Mouse (Mus musculus) limb, embryonic 15.5 days (tissue): ENCODE data around the gene Grik3. TPM values are rescaled to one million over a fixed set of nuclear protein-coding genes. Genes with fewer than 3 reads are reported as not detected.

Source experiments
- ATAC-seq: fragments of 200-750 bp; cut with Nextera tagmentation; 2 replicates; pipeline ENCODE4 v1.8.0; 2017; ENCODE audit warnings: low read depth, moderate TSS enrichment; ENCODE audit not compliant: insufficient number of reproducible peaks, low FRiP score, low TSS enrichment
- H3K27ac ChIP-seq: fragments of 300-500 bp; sonication (generic); 2 replicates; pipeline ENCODE4 v1.5.1; 2015; ENCODE audit warnings: moderate library complexity, mild to moderate bottlenecking, inconsistent platforms
- H3K27me3 ChIP-seq: fragments of 300-500 bp; sonication (generic); 2 replicates; pipeline ENCODE4 v1.6.1; 2015; ENCODE audit warnings: inconsistent platforms
- H3K36me3 ChIP-seq: fragments of 300-500 bp; sonication (generic); 2 replicates; pipeline ENCODE4 v1.6.1; 2015; ENCODE audit warnings: inconsistent platforms
- H3K4me1 ChIP-seq: fragments of 300-500 bp; sonication (generic); 2 replicates; pipeline ENCODE4 v1.6.1; 2015; ENCODE audit warnings: inconsistent platforms
- H3K4me2 ChIP-seq: fragments of 300-500 bp; sonication (generic); 2 replicates; pipeline ENCODE4 v1.6.1; 2015; ENCODE audit warnings: mild to moderate bottlenecking, inconsistent platforms
- H3K4me3 ChIP-seq: fragments of 300-500 bp; sonication (generic); 2 replicates; pipeline ENCODE4 v1.5.1; 2015; ENCODE audit warnings: mild to moderate bottlenecking, inconsistent platforms
- H3K9ac ChIP-seq: fragments of 300-500 bp; sonication (generic); 2 replicates; pipeline ENCODE4 v1.6.1; 2015; ENCODE audit warnings: inconsistent platforms
- H3K9me3 ChIP-seq: fragments of 300-500 bp; sonication (generic); 2 replicates; pipeline ENCODE4 v1.6.1; 2016; ENCODE audit warnings: inconsistent platforms
- WGBS: fragments of 180-500 bp; shearing (Covaris S2); methylation state at CpG from one replicate; pipeline ENCODE4 v1.1.7; 2015; 5-methylcytosine and 5-hydroxymethylcytosine counted together
- polyA plus RNA-seq: library from polyadenylated mRNA; unstranded; fragments of >200 nt; fragmentation: Nextera tagmentation; extraction: Ambion mirVana; gene quantifications from 2 replicates; pipeline ENCODE4 v1.2.1, GENCODE M21; 2015

Grik3 gene
- polyA plus RNA-seq, 1 experiment from 2014 or later = 0.38 TPM

DNA sequence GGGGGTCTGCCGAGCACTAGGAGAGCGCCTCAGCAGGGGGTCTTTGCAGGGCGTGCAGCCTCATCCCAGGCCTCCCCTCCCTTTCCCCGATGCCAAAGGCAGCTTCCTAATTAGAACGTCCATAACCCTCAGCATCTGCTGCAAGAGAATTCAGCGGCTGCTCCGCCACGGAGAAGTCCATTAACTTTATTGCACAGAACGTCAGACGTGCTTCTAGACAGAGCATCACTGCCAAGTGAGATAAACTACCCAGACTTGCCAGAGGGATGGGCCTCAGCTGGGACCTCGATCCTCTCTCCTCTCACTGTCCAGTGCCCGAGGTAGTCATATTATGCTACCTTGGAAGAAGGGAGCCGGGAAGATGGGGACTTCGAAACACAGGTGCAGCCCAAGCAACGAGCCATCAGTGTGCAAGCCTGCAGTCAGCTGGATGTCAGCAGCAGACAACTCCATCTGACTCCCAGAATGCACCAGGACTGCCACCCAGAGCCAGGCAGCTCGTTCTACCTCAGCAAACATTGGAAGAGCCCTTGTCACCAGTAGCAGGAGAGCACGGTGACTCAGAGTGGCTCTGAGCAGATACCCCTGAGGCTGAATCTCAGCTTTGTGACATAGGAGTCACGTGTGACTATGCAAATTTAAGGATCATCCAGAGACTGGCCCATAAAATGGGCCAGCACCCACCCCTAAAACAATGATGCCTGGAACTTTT lies 228.1 kb downstream of the Grik3 start:
- Histone ChIP-seq H3K27ac (no peak overlapping the region), H3K27me3 (peaks cover 52% of the 10 kb centered on the region), H3K9me3 (no peaks in the 10 kb centered on the region), H3K9ac (no peak overlapping the region), H3K4me3 (no peak overlapping the region), H3K4me2 (no peak overlapping the region), H3K4me1 (peaks cover 17% of the 10 kb centered on the region), H3K36me3 (no peaks in the 10 kb centered on the region)
- WGBS = 18% methylated on average over 18 of the region's 18 CpGs
- ATAC-seq = no peak

DNA sequence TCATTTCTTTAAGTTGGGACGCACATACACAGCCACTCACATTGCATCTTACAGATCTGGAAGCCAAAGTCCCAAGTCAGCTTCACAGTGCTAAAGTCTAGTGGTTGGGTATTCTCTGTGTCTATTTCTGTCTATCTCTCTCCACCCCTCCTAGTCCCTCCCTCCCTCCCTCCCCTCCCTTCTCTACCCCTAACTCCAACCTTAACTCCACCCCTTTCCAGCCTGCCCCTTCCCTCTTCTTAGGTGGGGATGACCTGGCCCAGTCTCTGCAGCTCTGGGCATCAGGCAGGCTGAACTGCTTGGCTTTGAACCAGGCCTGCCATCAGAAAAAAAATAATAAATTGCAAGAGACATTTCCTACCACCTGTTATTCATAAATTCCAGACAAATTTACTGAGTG lies 235.7 kb downstream of the Grik3 start:
- peaks cover 79% of the 10 kb centered on the region for H3K27me3 ChIP-seq

DNA sequence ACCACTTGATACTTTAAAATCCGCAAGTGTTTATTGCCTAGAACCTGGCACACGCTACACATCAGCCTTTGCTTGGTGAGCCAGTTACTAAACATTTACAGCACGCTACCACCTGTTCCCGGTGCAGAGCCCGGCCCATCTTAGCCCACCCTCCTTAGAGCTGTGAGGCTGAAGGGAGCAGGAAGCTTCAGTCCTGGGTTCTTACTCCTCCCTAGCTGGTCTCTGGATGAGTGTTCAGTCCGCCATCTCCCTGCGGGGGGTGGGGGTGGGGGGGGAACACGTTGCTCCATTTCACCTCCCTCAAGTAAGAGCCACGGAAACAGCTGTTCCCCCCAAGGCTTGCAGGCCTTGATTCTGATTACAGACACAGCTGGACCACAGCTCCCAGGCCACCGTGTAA lies 236.5 kb downstream of the Grik3 start:
- Histone ChIP-seq H3K27me3 (peaks cover 81% of the 10 kb centered on the region), H3K4me2 (no peak overlapping the region), H3K4me3 (no peak overlapping the region), H3K36me3 (no peaks in the 10 kb centered on the region), H3K9me3 (no peaks in the 10 kb centered on the region), H3K4me1 (peaks cover 19% of the 10 kb centered on the region), H3K27ac (no peak overlapping the region), H3K9ac (no peak overlapping the region)
- ATAC-seq = no peak
- 4% methylated on average over 10 of the region's 10 CpGs for WGBS

More for the DNA sequence above, 235.7 kb downstream of the Grik3 start:
- no peak overlapping the region for H3K4me3 ChIP-seq
- no peak for ATAC-seq
- no peak overlapping the region for H3K27ac ChIP-seq
- no peak overlapping the region for H3K9ac ChIP-seq
- WGBS = 71% methylated on average over 1 of the region's 1 CpGs
- H3K4me1 ChIP-seq = peaks cover 19% of the 10 kb centered on the region
- H3K9me3 ChIP-seq = no peaks in the 10 kb centered on the region
- H3K4me2 ChIP-seq = no peak overlapping the region
- no peaks in the 10 kb centered on the region for H3K36me3 ChIP-seq

DNA sequence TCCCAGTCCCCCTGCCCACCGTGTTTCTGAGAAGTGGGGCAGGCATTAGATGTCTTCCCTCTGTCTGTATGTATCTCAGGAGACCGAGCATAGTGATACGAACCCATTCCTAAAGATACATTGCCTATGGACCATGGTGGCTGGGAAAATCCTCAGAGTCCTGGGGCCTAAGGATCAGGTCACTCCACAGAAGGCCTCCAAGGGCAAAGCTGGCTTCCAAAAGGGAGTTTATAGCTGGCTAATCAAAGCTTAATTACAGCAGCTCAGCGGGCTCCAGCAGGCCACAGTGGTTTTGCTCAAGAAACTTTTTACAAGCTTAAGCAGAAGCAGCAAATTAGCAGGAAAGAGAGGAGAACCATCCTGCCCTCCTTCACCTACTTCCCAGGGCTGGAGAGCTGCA lies 237.1 kb downstream of the Grik3 start:
- Histone ChIP-seq H3K4me2 (no peak overlapping the region), H3K4me3 (no peak overlapping the region), H3K36me3 (no peaks in the 10 kb centered on the region), H3K4me1 (peaks cover 19% of the 10 kb centered on the region), H3K9me3 (no peaks in the 10 kb centered on the region), H3K27me3 (peaks cover 82% of the 10 kb centered on the region), H3K9ac (no peak overlapping the region), H3K27ac (no peak overlapping the region)
- 12% methylated on average over 4 of the region's 4 CpGs for WGBS
- no peak for ATAC-seq

DNA sequence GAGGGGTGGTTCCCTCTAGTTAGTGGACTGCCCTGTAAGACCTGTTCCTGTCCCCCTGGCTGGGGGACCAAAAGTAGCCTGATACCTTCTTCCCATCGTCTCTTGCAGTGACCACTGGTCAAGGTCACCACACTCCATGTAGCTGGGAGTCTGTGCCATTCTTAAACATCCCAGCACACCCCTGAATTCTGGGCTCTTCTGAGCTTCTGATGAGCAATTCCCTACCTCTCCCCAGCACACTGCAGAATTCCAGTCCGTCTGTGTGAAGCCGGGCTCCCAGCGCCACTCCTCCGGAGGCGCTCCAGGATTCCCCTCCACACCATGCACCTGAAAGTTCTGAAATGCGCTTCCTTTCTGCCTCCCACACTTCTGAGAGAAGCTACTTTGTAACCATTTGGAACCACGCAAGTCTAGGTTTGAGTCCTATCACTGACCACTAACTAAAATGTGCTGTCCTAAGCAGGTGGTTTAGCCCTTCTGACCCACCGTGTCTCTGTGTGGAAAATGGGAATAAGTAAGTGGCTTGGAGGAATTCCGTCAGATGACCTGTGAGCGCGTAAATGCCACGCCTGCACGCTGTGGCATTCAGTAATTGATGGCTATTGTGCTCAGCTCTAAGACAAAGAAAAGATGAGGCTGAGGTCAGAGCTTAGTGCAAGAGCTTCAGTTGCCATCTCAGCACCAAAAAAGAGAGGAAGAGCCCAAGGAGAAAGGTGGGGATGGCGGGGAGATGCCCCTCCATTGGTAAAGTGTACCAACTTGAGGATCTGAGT lies 237.8 kb downstream of the Grik3 start:
- Histone ChIP-seq H3K27me3 (peaks cover 83% of the 10 kb centered on the region), H3K4me2 (no peak overlapping the region), H3K4me1 (peaks cover 19% of the 10 kb centered on the region), H3K4me3 (no peak overlapping the region), H3K9me3 (no peaks in the 10 kb centered on the region), H3K27ac (no peak overlapping the region), H3K9ac (no peak overlapping the region), H3K36me3 (no peaks in the 10 kb centered on the region)
- WGBS = 13% methylated on average over 15 of the region's 15 CpGs
- no peak for ATAC-seq

DNA sequence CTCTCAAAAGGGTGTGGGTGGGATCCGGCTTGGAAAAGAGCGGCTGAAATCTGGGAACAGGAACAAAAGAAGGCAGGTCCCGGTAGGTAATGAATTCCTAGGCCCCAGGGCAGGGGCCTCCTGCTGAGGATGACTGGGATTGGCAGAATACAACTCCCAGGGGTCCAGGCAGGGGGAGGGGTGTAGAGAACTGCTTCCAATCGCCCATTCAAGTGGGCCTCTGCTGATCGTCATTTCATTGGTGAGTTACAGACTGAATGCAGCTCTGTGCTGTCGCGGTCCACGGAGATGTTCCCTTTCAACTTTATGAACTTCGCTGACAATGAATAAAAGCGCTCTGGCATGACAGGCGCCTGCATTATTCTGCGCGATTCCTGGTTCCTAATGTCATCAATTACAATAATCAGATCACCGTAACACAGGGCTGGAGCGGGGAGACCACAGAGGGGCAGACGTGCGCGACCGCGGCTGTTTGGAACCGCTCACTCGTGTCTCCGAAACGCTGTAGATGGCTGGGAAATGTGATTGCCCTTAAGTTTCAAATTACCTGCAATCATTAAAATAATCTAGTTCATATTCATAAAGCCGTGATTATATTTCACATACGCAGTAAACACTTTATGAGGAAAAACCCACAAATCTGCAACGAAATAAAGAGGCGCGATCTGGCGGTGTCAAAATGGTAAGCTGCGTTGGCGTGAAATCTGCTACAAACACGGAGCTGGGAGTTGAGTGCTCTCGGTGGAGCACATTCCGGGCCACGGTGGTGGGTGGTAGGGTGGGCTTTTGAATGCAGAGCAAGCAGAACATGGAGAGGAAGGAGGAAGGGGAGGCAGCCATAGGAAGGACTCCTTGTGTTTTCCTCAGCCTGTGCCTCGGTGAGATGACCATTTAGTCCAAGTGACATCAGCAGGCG lies 239.1 kb downstream of the Grik3 start:
- ATAC-seq = no peak
- Histone ChIP-seq H3K36me3 (no peaks in the 10 kb centered on the region), H3K27ac (no peak overlapping the region), H3K4me3 (peak overlapping the region; percentile 8; the same call in 1 of the 2 replicates), H3K9ac (no peak overlapping the region), H3K4me2 (peak overlapping the region; percentile 24), H3K27me3 (peaks cover 76% of the 10 kb centered on the region), H3K9me3 (no peaks in the 10 kb centered on the region), H3K4me1 (peaks cover 19% of the 10 kb centered on the region)
- 4% methylated on average over 38 of the region's 38 CpGs for WGBS

DNA sequence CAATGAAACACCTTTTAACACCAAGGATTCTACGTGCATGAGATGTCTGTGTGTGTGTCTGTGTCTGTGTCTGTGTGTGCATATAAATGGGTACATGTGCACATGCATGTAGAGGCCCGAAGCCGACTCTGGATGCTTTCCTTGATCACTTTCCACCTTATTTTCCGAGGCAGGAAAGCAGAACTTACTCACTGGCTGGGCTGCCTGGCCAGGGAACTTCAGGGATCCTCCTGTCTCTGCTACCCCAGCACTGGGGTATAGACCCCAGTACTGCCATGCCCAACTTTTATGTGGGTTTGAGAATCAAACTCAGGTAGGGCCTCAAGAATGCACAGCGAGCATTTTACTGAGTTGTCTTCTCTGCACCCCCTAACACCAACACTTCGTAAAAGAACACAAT lies 240.3 kb downstream of the Grik3 start:
- Histone ChIP-seq H3K36me3 (no peaks in the 10 kb centered on the region), H3K4me1 (peaks cover 19% of the 10 kb centered on the region), H3K27ac (no peak overlapping the region), H3K27me3 (peaks cover 68% of the 10 kb centered on the region), H3K4me3 (no peak overlapping the region), H3K9ac (no peak overlapping the region), H3K4me2 (no peak overlapping the region), H3K9me3 (no peaks in the 10 kb centered on the region)
- 80% methylated on average over 6 of the region's 6 CpGs for WGBS
- ATAC-seq = no peak

DNA sequence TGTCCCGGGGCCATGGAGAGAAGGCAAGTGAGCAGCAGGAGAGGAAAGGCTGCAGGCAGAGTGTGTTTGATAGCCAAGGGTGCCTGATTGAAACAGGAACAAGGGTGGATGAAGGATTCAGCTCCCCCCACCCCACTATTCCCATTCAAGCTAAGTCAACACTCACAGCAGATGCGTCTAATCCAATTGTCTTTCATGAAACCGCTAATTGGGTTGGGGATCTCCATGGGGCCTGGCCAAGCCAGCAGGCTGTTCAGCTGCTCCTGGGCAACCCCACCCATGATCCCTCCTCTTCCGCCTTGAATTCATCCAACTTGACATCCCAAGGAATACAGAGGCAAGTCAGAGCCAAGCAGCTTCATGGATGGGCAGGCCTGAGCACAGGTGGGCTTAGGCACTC lies 246.3 kb downstream of the Grik3 start:
- no peak overlapping the region for H3K4me3 ChIP-seq
- no peak for ATAC-seq
- no peaks in the 10 kb centered on the region for H3K4me1 ChIP-seq
- no peak overlapping the region for H3K4me2 ChIP-seq
- H3K9me3 ChIP-seq = no peaks in the 10 kb centered on the region
- peaks cover 42% of the 10 kb centered on the region for H3K27me3 ChIP-seq
- WGBS = 80% methylated on average over 4 of the region's 4 CpGs
- H3K36me3 ChIP-seq = no peaks in the 10 kb centered on the region
- no peak overlapping the region for H3K27ac ChIP-seq
- no peak overlapping the region for H3K9ac ChIP-seq

DNA sequence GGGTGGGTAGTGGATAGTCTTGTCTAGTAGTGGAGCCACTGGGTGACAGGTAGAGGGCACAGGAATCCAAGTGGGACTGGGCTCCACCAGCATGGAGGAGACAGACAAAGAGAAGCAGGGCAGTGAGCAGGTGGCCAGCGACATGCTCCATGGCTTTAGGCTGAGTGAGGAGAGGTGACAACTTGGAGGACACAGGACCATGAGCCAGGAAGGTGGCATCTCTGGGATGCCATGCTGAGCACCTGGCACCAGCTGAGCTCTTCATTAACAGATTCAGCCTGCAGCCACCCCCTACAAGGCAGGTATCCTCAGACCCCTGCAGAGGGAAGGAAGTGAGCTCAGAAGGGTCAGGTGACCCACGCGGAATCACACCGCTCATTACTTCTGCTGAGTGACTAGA lies 248.3 kb downstream of the Grik3 start:
- Histone ChIP-seq H3K27me3 (peaks cover 38% of the 10 kb centered on the region), H3K9ac (no peak overlapping the region), H3K4me2 (no peak overlapping the region), H3K36me3 (no peaks in the 10 kb centered on the region), H3K4me3 (no peak overlapping the region), H3K27ac (no peak overlapping the region), H3K4me1 (no peaks in the 10 kb centered on the region), H3K9me3 (no peaks in the 10 kb centered on the region)
- ATAC-seq = no peak
- WGBS = 81% methylated on average over 4 of the region's 4 CpGs

DNA sequence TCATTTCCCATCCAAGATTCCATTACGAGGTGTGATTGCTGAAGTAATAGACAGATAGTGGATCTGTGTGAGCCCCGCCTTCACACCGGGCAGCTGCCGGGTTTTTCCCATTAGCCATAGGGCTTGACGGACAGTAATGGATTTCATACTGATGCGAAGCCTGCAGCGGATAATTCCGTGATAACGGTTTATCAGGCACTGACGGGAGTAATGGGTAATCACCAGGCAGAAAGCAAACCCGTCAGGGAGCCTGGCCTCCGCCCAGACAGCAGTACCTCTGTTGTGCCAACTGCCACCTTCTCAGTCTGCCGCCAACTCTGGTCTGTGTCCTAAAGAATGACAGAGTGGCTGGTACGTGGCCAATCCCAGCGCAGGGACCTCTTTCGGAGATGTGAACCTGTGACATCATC lies 251.7 kb downstream of the Grik3 start:
- H3K27me3 ChIP-seq = peaks cover 30% of the 10 kb centered on the region
- no peaks in the 10 kb centered on the region for H3K4me1 ChIP-seq
- H3K4me3 ChIP-seq = no peak overlapping the region
- WGBS = 86% methylated on average over 16 of the region's 16 CpGs
- ATAC-seq = no peak
- no peaks in the 10 kb centered on the region for H3K9me3 ChIP-seq
- no peaks in the 10 kb centered on the region for H3K36me3 ChIP-seq
- H3K9ac ChIP-seq = no peak overlapping the region
- no peak overlapping the region for H3K4me2 ChIP-seq
- no peak overlapping the region for H3K27ac ChIP-seq

DNA sequence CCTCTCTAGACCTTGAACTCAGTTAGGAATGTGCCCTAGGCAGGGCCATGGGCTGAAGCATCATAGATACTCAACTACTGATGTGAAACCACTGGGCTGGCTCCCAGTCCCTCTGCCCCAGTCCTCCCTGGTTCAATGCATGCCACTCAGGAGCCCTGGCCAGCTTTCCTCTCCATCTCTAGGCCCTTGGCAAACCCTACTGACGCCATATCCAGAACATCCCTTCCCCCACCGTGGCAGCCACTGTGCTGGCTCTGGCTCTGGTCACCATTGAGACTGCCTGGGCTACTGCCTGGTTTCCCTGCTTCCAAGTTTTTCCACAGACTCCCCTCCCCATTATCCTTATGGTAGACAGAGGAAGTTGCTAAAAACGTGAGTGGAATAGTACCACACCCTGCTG lies 255.4 kb downstream of the Grik3 start:
- WGBS = 51% methylated on average over 3 of the region's 3 CpGs
- no peaks in the 10 kb centered on the region for H3K4me1 ChIP-seq

More for the DNA sequence above, 255.4 kb downstream of the Grik3 start:
- H3K4me2 ChIP-seq = no peak overlapping the region
- H3K36me3 ChIP-seq = no peaks in the 10 kb centered on the region
- H3K4me3 ChIP-seq = no peak overlapping the region
- H3K9me3 ChIP-seq = no peaks in the 10 kb centered on the region
- no peak for ATAC-seq
- H3K27ac ChIP-seq = no peak overlapping the region
- H3K9ac ChIP-seq = no peak overlapping the region
- peaks cover 9% of the 10 kb centered on the region; the same call in 1 of the 2 replicates for H3K27me3 ChIP-seq
